Mouse (Mus musculus): ENCODE data around the gene Ss18l1. TPM values are rescaled to one million over a fixed set of nuclear protein-coding genes. Genes with fewer than 3 reads are reported as not detected.
A peak's percentile ranks its signal among the peaks of the same experiment; 100 is the strongest.

Ss18l1 gene
- polyA plus RNA-seq, 1 experiment from 2014 or later: 2.6 TPM

DNA sequence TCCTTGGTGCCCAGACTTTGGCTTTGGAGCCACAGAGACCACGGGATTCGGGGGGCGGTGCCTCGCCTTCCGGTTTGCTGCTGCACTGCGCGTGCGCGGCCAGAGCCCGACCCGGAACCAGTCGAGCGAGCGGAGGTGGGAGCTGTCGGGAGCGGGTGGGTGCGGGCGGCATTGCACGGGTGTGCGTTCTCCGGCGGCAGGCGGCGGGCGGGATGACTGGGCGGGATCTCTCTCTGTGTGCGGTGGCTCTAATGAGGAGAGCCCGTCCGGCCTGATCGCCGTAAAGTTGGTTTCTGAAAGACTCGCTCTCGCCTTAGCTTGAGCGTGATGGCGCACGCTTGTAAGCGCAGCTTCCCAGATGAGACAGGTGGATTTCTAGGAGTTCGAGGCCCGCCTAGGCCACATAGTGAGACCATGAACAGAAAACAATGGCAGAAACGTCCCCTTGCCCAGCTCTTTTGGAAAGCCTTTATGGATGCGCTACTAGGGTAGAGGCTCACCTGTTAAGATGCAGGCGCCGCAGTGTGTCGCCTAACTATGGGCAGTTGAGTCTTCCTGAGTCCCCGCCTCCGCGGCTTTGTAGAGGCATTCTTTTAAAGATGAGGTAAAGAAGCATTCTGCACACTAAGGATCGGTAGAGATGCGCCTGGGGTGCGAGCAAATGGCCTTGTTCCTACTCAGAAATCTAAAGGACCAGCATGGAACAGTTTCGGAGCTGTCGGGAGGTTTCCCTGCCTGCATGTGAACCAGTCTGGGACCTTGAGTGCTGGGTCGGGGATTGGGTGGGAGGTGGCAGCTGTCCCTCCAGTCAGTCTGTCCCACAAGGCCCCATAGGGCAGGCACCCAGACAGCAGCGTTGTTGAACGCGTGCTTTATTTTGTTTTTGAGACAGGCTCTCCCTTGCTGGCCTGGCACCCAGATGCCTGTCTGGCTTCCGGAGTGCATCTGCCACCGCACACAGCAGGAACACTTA is 28.5 kb downstream of the Ss18l1 start, which contains the start of gene Mtg2:
Gene Mtg2, plus strand, starts transcription at position 108 of the 973 bp plus-strand sequence.
- Histone ChIP-seq H3K4me1 (replicated peaks; ENCODE audit: control insufficient read depth, insufficient read depth, low read length) (peaks cover 8% of the 10 kb centered on the region), H3K27ac (ENCODE audit: low read depth, low read length) (peak within 1 kb of the TSS; percentile 53), H3K9ac (ENCODE audit: low read depth, low read length) (peak within 1 kb of the TSS; percentile 80), H3K27me3 (replicated peaks; ENCODE audit: control insufficient read depth, insufficient read depth, low read length) (no peaks in the 10 kb centered on the region), H3K4me2 (peak within 1 kb of the TSS; percentile 93), H3K9me3 (ENCODE audit: control insufficient read depth, low read length) (no peaks in the 10 kb centered on the region), H3K4me3 (ENCODE audit: low read depth, low read length) (peak within 1 kb of the TSS; percentile 86), H3K36me3 (ENCODE audit: control insufficient read depth, insufficient read depth, low read length) (0 out of 2 replicates have a peak, but pooled peaks cover 2% of the 10 kb centered on the region)
- ATAC-seq (replicated peaks; ENCODE audit: low FRiP score): peak; percentile 95
- WGBS: 6% methylated on average over 58 of the region's 58 CpGs
- peak; percentile 95 for DNase-seq (ENCODE audit: low spot score)

DNA sequence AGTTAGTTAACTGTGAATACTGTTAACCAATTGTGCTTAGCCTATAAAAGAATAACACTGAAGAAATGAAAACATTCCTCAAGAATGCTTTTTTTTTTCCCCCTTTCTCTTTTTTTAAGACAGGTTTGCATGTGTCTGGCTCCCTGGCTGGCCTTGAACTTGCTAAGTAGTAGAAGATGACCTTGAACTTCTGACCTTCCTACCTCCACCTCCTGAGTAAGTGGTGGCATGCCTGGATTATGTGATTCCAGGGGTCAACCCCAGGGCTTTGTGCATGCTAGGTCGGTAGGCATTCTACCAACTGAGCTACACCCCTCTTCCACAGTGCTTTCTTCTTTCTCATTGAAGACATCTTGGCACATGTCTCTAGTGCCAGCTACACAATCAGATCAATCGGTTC is 29.4 kb downstream of the Ss18l1 start:
- Histone ChIP-seq H3K27me3 (replicated peaks; ENCODE audit: control insufficient read depth, insufficient read depth, low read length) (no peaks in the 10 kb centered on the region), H3K36me3 (ENCODE audit: control insufficient read depth, insufficient read depth, low read length) (0 out of 2 replicates have a peak, but pooled peaks cover 2% of the 10 kb centered on the region), H3K9ac (ENCODE audit: low read depth, low read length) (no peak overlapping the region), H3K4me1 (replicated peaks; ENCODE audit: control insufficient read depth, insufficient read depth, low read length) (peaks cover 8% of the 10 kb centered on the region), H3K4me3 (ENCODE audit: low read depth, low read length) (no peak overlapping the region), H3K27ac (ENCODE audit: low read depth, low read length) (no peak overlapping the region), H3K4me2 (no peak overlapping the region; the same call in 1 of the 2 replicates), H3K9me3 (ENCODE audit: control insufficient read depth, low read length) (no peaks in the 10 kb centered on the region)
- ATAC-seq (replicated peaks; ENCODE audit: low FRiP score): no peak
- DNase-seq (ENCODE audit: low spot score): no peak
- WGBS: 82% methylated on average over 2 of the region's 2 CpGs

DNA sequence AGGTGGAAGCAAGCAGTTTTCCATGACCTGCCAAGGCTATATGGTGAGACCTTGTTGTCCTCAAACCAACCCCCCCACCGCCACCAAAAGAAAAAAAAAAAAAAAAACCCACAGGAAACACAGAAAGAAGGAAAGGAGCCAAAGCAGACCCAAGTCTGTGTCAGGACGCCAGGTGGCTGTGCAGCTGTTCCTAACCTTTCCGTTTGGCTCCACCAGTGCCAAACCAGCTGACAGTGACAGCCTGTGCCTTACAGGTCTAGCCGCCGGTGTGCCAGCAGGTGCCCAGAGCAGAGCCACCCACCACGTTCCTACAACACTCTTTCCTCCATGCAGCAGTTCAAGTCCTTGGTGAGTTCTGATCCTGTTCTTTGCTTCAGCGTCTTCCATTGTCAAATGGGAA is 30.6 kb downstream of the Ss18l1 start:
- Histone ChIP-seq H3K4me3 (ENCODE audit: low read depth, low read length) (no peak overlapping the region), H3K9me3 (ENCODE audit: control insufficient read depth, low read length) (no peaks in the 10 kb centered on the region), H3K4me1 (replicated peaks; ENCODE audit: control insufficient read depth, insufficient read depth, low read length) (peaks cover 8% of the 10 kb centered on the region), H3K27ac (ENCODE audit: low read depth, low read length) (no peak overlapping the region), H3K4me2 (no peak overlapping the region), H3K36me3 (ENCODE audit: control insufficient read depth, insufficient read depth, low read length) (0 out of 2 replicates have a peak, but pooled peaks cover 2% of the 10 kb centered on the region), H3K27me3 (replicated peaks; ENCODE audit: control insufficient read depth, insufficient read depth, low read length) (no peaks in the 10 kb centered on the region), H3K9ac (ENCODE audit: low read depth, low read length) (no peak overlapping the region)
- ATAC-seq (replicated peaks; ENCODE audit: low FRiP score) (no peak), DNase-seq (ENCODE audit: low spot score) (no peak)
- WGBS: 88% methylated on average over 7 of the region's 7 CpGs

DNA sequence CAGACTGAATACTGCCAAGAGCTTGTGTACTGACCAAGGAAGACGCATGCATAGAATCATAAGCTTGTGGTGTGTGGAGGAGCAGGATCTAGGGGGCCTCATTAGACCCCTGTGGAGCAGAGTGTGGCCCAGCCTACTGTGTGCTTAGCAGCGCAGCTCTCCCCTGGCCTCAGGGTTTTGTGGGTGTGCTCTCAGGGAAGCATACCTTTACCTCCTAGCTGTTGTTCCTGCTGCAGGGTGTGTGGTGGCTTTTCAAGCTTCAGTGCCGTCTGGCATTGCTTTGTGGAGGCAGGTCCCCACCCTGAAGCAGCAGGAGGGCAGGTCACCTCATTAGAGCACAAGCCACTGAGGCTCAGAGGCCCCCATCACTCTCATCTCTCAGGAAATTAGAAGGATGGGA is 35.3 kb downstream of the Ss18l1 start:
- Histone ChIP-seq H3K9me3 (ENCODE audit: control insufficient read depth, low read length) (no peaks in the 10 kb centered on the region), H3K9ac (ENCODE audit: low read depth, low read length) (no peak overlapping the region), H3K4me2 (no peak overlapping the region), H3K4me3 (ENCODE audit: low read depth, low read length) (no peak overlapping the region), H3K27me3 (replicated peaks; ENCODE audit: control insufficient read depth, insufficient read depth, low read length) (no peaks in the 10 kb centered on the region), H3K4me1 (replicated peaks; ENCODE audit: control insufficient read depth, insufficient read depth, low read length) (no peaks in the 10 kb centered on the region), H3K36me3 (ENCODE audit: control insufficient read depth, insufficient read depth, low read length) (peaks cover 2% of the 10 kb centered on the region; the same call in 1 of the 2 replicates), H3K27ac (ENCODE audit: low read depth, low read length) (no peak overlapping the region)
- ATAC-seq (replicated peaks; ENCODE audit: low FRiP score) (no peak), DNase-seq (ENCODE audit: low spot score) (no peak)
- 79% methylated on average over 3 of the region's 3 CpGs for WGBS

DNA sequence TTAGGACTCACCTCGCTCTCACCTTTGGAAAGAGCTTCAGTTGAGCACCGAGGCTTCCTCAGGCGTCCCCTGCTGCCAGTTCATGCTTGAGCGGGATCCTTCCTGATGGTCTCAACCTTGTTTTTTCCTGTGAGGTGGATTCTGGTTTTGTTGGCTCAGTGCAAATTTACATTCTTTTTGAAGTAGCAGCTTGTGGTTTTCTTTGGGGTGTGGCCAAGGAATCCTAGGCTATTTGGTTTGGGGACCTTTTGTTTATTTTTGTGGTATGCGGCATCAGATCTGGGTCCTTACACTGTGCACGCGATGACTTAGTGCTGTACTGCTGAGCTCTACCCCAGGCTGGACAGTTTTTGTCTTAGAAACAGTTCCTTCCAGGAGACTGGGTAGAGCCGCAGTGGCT is 38.4 kb downstream of the Ss18l1 start:
- H3K36me3 ChIP-seq (ENCODE audit: control insufficient read depth, insufficient read depth, low read length): peaks cover 2% of the 10 kb centered on the region; the same call in 1 of the 2 replicates

DNA sequence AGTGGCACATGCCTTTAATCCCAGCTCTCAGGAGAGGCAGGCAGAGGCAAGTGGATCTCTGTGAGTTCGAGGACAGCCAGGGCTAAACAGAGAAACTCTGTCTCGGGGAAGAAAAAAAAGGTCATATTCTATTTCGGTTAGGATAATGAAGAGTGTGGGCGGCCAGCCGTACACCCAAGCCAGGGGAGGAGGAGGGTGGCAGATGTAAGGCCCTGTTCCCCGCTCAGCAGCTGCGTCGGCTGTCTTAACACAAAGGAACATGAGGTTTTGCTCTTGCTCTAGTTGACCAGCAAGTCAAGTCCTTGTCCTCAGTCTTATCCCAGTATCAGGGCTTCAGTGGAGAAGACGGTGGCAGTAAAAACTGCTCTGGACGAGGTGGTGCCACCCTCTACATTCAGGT is 40.8 kb downstream of the Ss18l1 start:
- Histone ChIP-seq H3K4me1 (replicated peaks; ENCODE audit: control insufficient read depth, insufficient read depth, low read length) (no peaks in the 10 kb centered on the region; the same call in 1 of the 2 replicates), H3K27ac (ENCODE audit: low read depth, low read length) (no peak overlapping the region), H3K9ac (ENCODE audit: low read depth, low read length) (no peak overlapping the region), H3K36me3 (ENCODE audit: control insufficient read depth, insufficient read depth, low read length) (peaks cover 2% of the 10 kb centered on the region; the same call in 1 of the 2 replicates), H3K4me3 (ENCODE audit: low read depth, low read length) (no peak overlapping the region), H3K4me2 (no peak overlapping the region), H3K9me3 (ENCODE audit: control insufficient read depth, low read length) (no peaks in the 10 kb centered on the region), H3K27me3 (replicated peaks; ENCODE audit: control insufficient read depth, insufficient read depth, low read length) (no peaks in the 10 kb centered on the region)
- 89% methylated on average over 10 of the region's 10 CpGs for WGBS
- DNase-seq (ENCODE audit: low spot score): no peak
- ATAC-seq (replicated peaks; ENCODE audit: low FRiP score): no peak

More for the DNA sequence above, 38.4 kb downstream of the Ss18l1 start:
- no peak overlapping the region for H3K4me3 ChIP-seq (ENCODE audit: low read depth, low read length)
- no peaks in the 10 kb centered on the region; the same call in 1 of the 2 replicates for H3K4me1 ChIP-seq (replicated peaks; ENCODE audit: control insufficient read depth, insufficient read depth, low read length)
- WGBS: 88% methylated on average over 8 of the region's 8 CpGs
- H3K9me3 ChIP-seq (ENCODE audit: control insufficient read depth, low read length): no peaks in the 10 kb centered on the region
- ATAC-seq (replicated peaks; ENCODE audit: low FRiP score) (no peak), DNase-seq (ENCODE audit: low spot score) (no peak)
- H3K27me3 ChIP-seq (replicated peaks; ENCODE audit: control insufficient read depth, insufficient read depth, low read length): no peaks in the 10 kb centered on the region
- no peak overlapping the region for H3K9ac ChIP-seq (ENCODE audit: low read depth, low read length)
- H3K4me2 ChIP-seq: no peak overlapping the region
- no peak overlapping the region for H3K27ac ChIP-seq (ENCODE audit: low read depth, low read length)

DNA sequence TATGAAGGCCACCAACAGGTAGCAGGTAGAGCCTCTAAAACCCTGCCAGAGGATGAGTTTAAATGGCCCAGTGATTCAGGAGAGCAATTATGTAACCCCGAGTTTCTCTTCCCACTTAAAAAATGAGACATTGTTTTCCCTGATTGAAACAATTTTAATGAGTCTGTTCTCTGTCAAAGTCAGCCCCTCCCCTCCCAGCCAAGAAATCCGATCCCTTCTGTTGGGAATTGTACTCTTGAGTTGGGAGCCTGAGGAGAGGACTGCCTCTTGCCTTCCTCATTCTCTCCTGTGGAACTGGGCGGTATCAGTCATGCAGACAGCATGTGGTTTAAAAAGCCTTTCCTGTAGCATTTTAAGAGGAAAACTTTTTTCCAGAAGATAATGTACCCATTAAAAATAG is 42.3 kb downstream of the Ss18l1 start:
- H3K9me3 ChIP-seq (ENCODE audit: control insufficient read depth, low read length): no peaks in the 10 kb centered on the region
- 46% methylated on average over 3 of the region's 3 CpGs for WGBS
- peaks cover 2% of the 10 kb centered on the region; the same call in 1 of the 2 replicates for H3K36me3 ChIP-seq (ENCODE audit: control insufficient read depth, insufficient read depth, low read length)
- no peak overlapping the region for H3K4me3 ChIP-seq (ENCODE audit: low read depth, low read length)
- no peaks in the 10 kb centered on the region for H3K27me3 ChIP-seq (replicated peaks; ENCODE audit: control insufficient read depth, insufficient read depth, low read length)
- no peak overlapping the region for H3K9ac ChIP-seq (ENCODE audit: low read depth, low read length)
- no peak overlapping the region for H3K4me2 ChIP-seq
- ATAC-seq (replicated peaks; ENCODE audit: low FRiP score): no peak
- no peak for DNase-seq (ENCODE audit: low spot score)
- H3K4me1 ChIP-seq (replicated peaks; ENCODE audit: control insufficient read depth, insufficient read depth, low read length): no peaks in the 10 kb centered on the region; the same call in 1 of the 2 replicates
- H3K27ac ChIP-seq (ENCODE audit: low read depth, low read length): no peak overlapping the region

DNA sequence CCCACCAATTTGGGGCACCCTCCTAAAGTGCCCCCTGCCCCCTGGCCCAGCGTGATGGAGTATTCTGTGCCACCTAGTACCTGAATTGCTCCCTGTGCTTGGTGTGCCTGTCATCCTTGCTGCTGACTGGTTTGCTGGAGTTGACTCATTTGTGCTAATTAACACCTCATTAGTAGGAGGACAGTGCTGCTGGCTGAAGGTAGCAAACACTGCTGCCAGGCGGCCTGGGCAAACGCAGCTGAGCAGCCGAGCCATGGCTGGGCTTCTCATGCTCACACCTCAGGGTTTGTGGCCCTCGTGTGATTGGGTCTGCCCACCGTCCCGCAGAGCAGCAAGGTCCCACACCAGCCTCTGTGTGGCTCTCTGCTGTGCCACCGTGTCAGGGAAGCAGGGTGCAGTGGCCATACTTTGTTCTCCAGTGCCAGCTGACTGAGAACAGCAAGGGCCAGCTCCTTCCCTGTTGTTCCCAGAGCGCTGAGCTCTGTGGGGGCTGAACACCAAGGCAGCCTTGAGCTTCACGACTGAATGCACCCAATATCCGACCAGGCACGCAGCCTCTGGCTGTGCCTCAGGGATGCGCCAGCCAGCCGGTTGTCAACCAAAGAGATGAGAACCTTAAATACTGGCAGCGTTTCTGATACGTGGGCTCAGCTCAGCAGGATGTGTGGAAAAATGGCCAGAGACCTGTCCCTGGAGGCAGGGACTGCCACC is 43.8 kb downstream of the Ss18l1 start:
- Histone ChIP-seq H3K9ac (ENCODE audit: low read depth, low read length) (no peak overlapping the region), H3K27me3 (replicated peaks; ENCODE audit: control insufficient read depth, insufficient read depth, low read length) (no peaks in the 10 kb centered on the region), H3K4me3 (ENCODE audit: low read depth, low read length) (no peak overlapping the region), H3K36me3 (ENCODE audit: control insufficient read depth, insufficient read depth, low read length) (no peaks in the 10 kb centered on the region; the same call in 1 of the 2 replicates), H3K9me3 (ENCODE audit: control insufficient read depth, low read length) (no peaks in the 10 kb centered on the region), H3K4me1 (replicated peaks; ENCODE audit: control insufficient read depth, insufficient read depth, low read length) (no peaks in the 10 kb centered on the region; the same call in 1 of the 2 replicates), H3K27ac (ENCODE audit: low read depth, low read length) (no peak overlapping the region; the same call in 1 of the 2 replicates), H3K4me2 (no peak overlapping the region)
- 72% methylated on average over 16 of the region's 16 CpGs for WGBS
- DNase-seq (ENCODE audit: low spot score) (no peak), ATAC-seq (replicated peaks; ENCODE audit: low FRiP score) (no peak)

Data from liver, embryonic 11.5 days (tissue).